Mouse (Mus musculus) lung, adult 2 months (tissue): ENCODE measurements around the gene Gm10643.

Experiments
- CTCF ChIP-seq: fragments of 200-500 bp; IDR thresholded peaks from 2 replicates; pipeline ENCODE4 v1.5.1; 2011; ENCODE audit warnings: mild to moderate bottlenecking, low read length, control low read depth; ENCODE audit not compliant: insufficient read depth
- POLR2A ChIP-seq: fragments of 200-500 bp; IDR thresholded peaks from 2 replicates; pipeline ENCODE4 v1.6.1; 2011; ENCODE audit warnings: low read depth, mild to moderate bottlenecking, control low read depth, low read length, borderline replicate concordance; ENCODE audit errors: extremely low read depth

DNA sequence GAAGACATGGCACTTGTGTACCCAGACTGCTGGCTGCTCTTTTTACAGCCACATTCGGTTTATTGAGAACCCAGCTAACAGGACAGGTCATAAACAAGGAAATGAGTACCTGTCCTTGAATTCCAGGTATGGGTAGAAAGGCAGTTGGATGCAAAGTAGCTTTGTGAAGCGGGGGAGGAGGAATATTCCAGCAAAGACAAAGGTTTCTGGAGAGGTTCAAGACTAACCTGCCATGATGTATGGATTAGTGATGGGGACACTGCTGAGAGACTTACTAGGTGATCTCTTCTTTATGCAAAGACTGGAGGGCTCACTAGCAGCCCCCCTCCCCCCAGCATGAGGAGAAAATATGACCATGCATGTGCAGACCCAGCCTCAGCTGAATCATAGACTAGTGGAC lies 40.7 kb upstream of the Gm10643 start:
- TF ChIP-seq POLR2A (no peak), CTCF (no peak)
